Mouse (Mus musculus): Measurements from ENCODE around the gene Tet2. TPM values are rescaled to one million over a fixed set of nuclear protein-coding genes. Genes with fewer than 3 reads are reported as not detected.

The Tet2 gene
- polyA plus RNA-seq, 1 experiment from 2014 or later = 13.5 TPM

- Histone ChIP-seq H3K27me3 (ENCODE audit: insufficient read depth, low read length) (no peaks in the 10 kb centered on the region), H3K4me3 (replicated peaks; ENCODE audit: low read depth, low read length) (no peak overlapping the region), H3K9ac (ENCODE audit: low read depth, low read length) (no peak overlapping the region), H3K27ac (no peak overlapping the region), H3K4me2 (ENCODE audit: low read length) (no peak overlapping the region), H3K4me1 (replicated peaks; ENCODE audit: insufficient read depth, low read length) (no peaks in the 10 kb centered on the region), H3K9me3 (replicated peaks; ENCODE audit: low read length) (no peaks in the 10 kb centered on the region), H3K36me3 (ENCODE audit: insufficient read depth, low read length) (peaks cover 15% of the 10 kb centered on the region)
- TF ChIP-seq CTCF (IDR thresholded peaks at IDR 0.05; ENCODE audit: low read depth) = no peak
- no peak for ATAC-seq (replicated peaks; ENCODE audit: low FRiP score, low read depth)
- DNase-seq (ENCODE audit: low spot score) = no peak
- 79% methylated on average over 3 of the region's 3 CpGs for WGBS
These were observed 82.9 kb downstream of the Tet2 start for GRCm38 (mm10) chr3:133462059-133462458.

DNA sequence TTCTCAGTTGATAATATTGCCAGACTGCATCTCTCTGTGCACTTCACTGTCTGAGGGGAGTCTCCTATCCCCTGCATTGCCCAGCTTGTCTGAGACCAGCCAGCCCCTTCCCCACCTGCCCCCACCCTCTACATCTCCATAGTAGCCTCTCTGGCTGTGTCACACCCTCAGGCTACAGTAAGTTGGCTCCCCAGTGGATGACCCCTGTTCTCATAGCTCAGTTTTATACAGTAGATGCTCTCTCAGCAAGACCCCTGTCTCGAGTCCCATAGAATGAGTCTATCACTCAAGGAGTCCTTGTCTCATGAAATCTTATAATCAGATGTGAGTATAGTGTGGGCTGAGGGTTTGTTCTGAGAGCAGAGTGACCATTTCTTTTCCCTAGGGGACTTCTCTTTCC, 85.8 kb downstream of the Tet2 start:
- H3K4me2 ChIP-seq (ENCODE audit: low read length) = no peak overlapping the region
- DNase-seq (ENCODE audit: low spot score) (no peak), ATAC-seq (replicated peaks; ENCODE audit: low FRiP score, low read depth) (0 out of 2 replicates have a peak, but pooled peaks have one; percentile 29)
- peaks cover 6% of the 10 kb centered on the region; the same call in 1 of the 2 replicates for H3K36me3 ChIP-seq (ENCODE audit: insufficient read depth, low read length)
- H3K4me1 ChIP-seq (replicated peaks; ENCODE audit: insufficient read depth, low read length) = no peaks in the 10 kb centered on the region
- 85% methylated on average over 1 of the region's 1 CpGs for WGBS
- H3K27ac ChIP-seq = no peak overlapping the region
- no peaks in the 10 kb centered on the region for H3K9me3 ChIP-seq (replicated peaks; ENCODE audit: low read length)
- no peak overlapping the region for H3K9ac ChIP-seq (ENCODE audit: low read depth, low read length)
- H3K27me3 ChIP-seq (ENCODE audit: insufficient read depth, low read length) = no peaks in the 10 kb centered on the region
- no peak overlapping the region for H3K4me3 ChIP-seq (replicated peaks; ENCODE audit: low read depth, low read length)
- TF ChIP-seq CTCF (IDR thresholded peaks at IDR 0.05; ENCODE audit: low read depth) = no peak

- Histone ChIP-seq H3K36me3 (ENCODE audit: insufficient read depth, low read length) (no peaks in the 10 kb centered on the region), H3K4me3 (replicated peaks; ENCODE audit: low read depth, low read length) (no peak overlapping the region), H3K4me1 (replicated peaks; ENCODE audit: insufficient read depth, low read length) (no peaks in the 10 kb centered on the region), H3K9me3 (replicated peaks; ENCODE audit: low read length) (no peaks in the 10 kb centered on the region), H3K27me3 (ENCODE audit: insufficient read depth, low read length) (no peaks in the 10 kb centered on the region), H3K9ac (ENCODE audit: low read depth, low read length) (no peak overlapping the region), H3K27ac (no peak overlapping the region), H3K4me2 (ENCODE audit: low read length) (no peak overlapping the region)
- no peak for TF ChIP-seq CTCF (IDR thresholded peaks at IDR 0.05; ENCODE audit: low read depth)
- WGBS = 64% methylated on average over 8 of the region's 8 CpGs
- peak; percentile 43 for DNase-seq (ENCODE audit: low spot score)
- no peak for ATAC-seq (replicated peaks; ENCODE audit: low FRiP score, low read depth)
These were observed 91.0 kb downstream of the Tet2 start for GRCm38 (mm10) chr3:133453896-133454295.

- DNase-seq (ENCODE audit: low spot score) (no peak), ATAC-seq (replicated peaks; ENCODE audit: low FRiP score, low read depth) (no peak)
- Histone ChIP-seq H3K4me2 (ENCODE audit: low read length) (no peak overlapping the region), H3K36me3 (ENCODE audit: insufficient read depth, low read length) (no peaks in the 10 kb centered on the region), H3K9ac (ENCODE audit: low read depth, low read length) (no peak overlapping the region), H3K4me1 (replicated peaks; ENCODE audit: insufficient read depth, low read length) (no peaks in the 10 kb centered on the region), H3K4me3 (replicated peaks; ENCODE audit: low read depth, low read length) (no peak overlapping the region), H3K27ac (no peak overlapping the region), H3K27me3 (ENCODE audit: insufficient read depth, low read length) (no peaks in the 10 kb centered on the region), H3K9me3 (replicated peaks; ENCODE audit: low read length) (no peaks in the 10 kb centered on the region)
- WGBS = 90% methylated on average over 6 of the region's 6 CpGs
- no peak for TF ChIP-seq CTCF (IDR thresholded peaks at IDR 0.05; ENCODE audit: low read depth)
These were observed 108.0 kb downstream of the Tet2 start for GRCm38 (mm10) chr3:133436919-133437320.

DNA sequence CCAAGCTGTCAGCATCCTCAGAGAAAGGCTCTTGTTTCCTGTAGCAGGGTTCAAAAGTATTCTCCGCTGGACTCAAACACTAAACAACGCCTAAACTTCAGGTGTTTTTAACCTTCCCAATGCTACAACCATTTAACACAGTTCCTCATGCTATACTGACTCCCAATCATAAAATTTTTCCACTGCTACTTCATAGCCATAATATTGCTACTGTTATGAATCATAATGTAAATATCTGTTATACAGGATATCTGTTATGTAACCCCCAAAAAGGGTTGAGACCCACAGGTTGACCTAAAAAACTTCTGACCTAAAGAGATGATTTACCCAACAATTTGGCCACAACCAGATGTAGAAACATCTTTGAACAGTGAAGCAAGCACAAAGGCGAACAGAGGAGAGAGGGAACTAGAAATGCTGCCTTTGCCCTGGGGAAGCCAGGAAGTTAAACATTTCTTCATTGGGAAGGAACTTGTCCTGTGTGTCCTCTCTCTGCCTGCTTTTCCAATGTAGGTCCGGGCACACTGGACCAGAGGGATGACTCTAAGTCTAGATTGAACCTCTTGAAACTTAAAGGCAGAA, 108.6 kb downstream of the Tet2 start:
- H3K9ac ChIP-seq (ENCODE audit: low read depth, low read length) = no peak overlapping the region
- TF ChIP-seq CTCF (IDR thresholded peaks at IDR 0.05; ENCODE audit: low read depth) = no peak
- no peaks in the 10 kb centered on the region for H3K9me3 ChIP-seq (replicated peaks; ENCODE audit: low read length)
- no peak overlapping the region for H3K27ac ChIP-seq
- 86% methylated on average over 4 of the region's 4 CpGs for WGBS
- H3K4me1 ChIP-seq (replicated peaks; ENCODE audit: insufficient read depth, low read length) = no peaks in the 10 kb centered on the region
- H3K4me3 ChIP-seq (replicated peaks; ENCODE audit: low read depth, low read length) = no peak overlapping the region
- H3K4me2 ChIP-seq (ENCODE audit: low read length) = no peak overlapping the region
- H3K27me3 ChIP-seq (ENCODE audit: insufficient read depth, low read length) = no peaks in the 10 kb centered on the region
- no peaks in the 10 kb centered on the region for H3K36me3 ChIP-seq (ENCODE audit: insufficient read depth, low read length)
- no peak for DNase-seq (ENCODE audit: low spot score)
- ATAC-seq (replicated peaks; ENCODE audit: low FRiP score, low read depth) = no peak

DNA sequence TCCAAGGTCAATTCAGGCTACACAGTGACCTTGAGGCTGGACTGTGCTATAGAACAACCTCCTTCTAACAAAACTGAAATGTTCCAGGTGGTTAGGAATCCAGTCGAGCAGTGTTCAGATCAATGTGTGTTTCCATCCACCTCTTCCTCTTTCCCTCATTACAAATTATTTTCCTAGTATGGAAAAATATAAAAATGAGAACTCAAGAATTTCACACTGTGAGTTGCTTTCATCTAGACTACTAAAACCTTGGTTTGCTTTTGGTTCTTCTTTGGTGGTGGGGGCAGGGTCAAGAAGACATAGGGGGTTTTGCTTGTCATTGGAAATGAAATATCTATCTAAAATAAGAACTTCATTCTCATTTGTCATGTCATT, 109.2 kb downstream of the Tet2 start:
- Histone ChIP-seq H3K4me2 (ENCODE audit: low read length) (no peak overlapping the region), H3K4me3 (replicated peaks; ENCODE audit: low read depth, low read length) (no peak overlapping the region), H3K9me3 (replicated peaks; ENCODE audit: low read length) (no peaks in the 10 kb centered on the region), H3K9ac (ENCODE audit: low read depth, low read length) (no peak overlapping the region), H3K36me3 (ENCODE audit: insufficient read depth, low read length) (no peaks in the 10 kb centered on the region), H3K4me1 (replicated peaks; ENCODE audit: insufficient read depth, low read length) (no peaks in the 10 kb centered on the region), H3K27me3 (ENCODE audit: insufficient read depth, low read length) (no peaks in the 10 kb centered on the region), H3K27ac (no peak overlapping the region)
- no peak for DNase-seq (ENCODE audit: low spot score)
- no peak for TF ChIP-seq CTCF (IDR thresholded peaks at IDR 0.05; ENCODE audit: low read depth)
- no peak for ATAC-seq (replicated peaks; ENCODE audit: low FRiP score, low read depth)
- WGBS = 81% methylated on average over 1 of the region's 1 CpGs
